In genomic region chr4:114947852-114948481, GRCm38 (mm10) we compare ENCODE assay signal across 28 mouse cellular contexts. TPM values are rescaled to one million over a fixed set of nuclear protein-coding genes. Genes with fewer than 3 reads are reported as not detected.
DNase-seq lines count a peak whose midpoint lies in the region; ATAC-seq lines count a peak whose summit lies in the region.
"Had no signal": no experiment of that assay in that cellular context is flagged by ENCODE, and none has a peak within 500 bp of the region (broad histone marks: within the 10 kb centered on the region; RNA-seq: fewer than 3 reads in every experiment).

No protein-coding gene starts in this region.

- H3K4me3 ChIP-seq in limb, embryonic 11.5 days (ENCODE audit: low read depth, low read length), result no peak overlapping the region
- H3K4me3 ChIP-seq in limb, embryonic 10.5 days, result no peak overlapping the region
- H3K4me3 ChIP-seq: forebrain, embryonic 15.5 days; hindbrain, embryonic 13.5 days; limb, embryonic 15.5 days; lung, embryonic 15.5 days; myocyte; neural tube, embryonic 12.5 days had no signal

- peaks cover 15% of the 10 kb centered on the region for H3K27me3 ChIP-seq in limb, embryonic 11.5 days (ENCODE audit: control insufficient read depth, insufficient read depth, low read length)
- peaks cover 66% of the 10 kb centered on the region for H3K27me3 ChIP-seq in limb, embryonic 10.5 days (ENCODE audit: low read depth, poor library complexity, severe bottlenecking)

- peak; percentile 14 for DNase-seq in adrenal gland, postnatal 14 days
- no peak for DNase-seq in adrenal gland, adult (ENCODE audit: inconsistent age in 2 of 2, low spot score in 1 of 2)
- DNase-seq in limb, embryonic 11.5 days (ENCODE audit: low spot score), result peak; percentile 14
- no peak for DNase-seq in limb, embryonic 10.5 days (ENCODE audit: low spot score)
- DNase-seq in thymus, postnatal 36 days, result no peak

- no peak for ATAC-seq in limb, embryonic 11.5 days (ENCODE audit: insufficient number of reproducible peaks, low FRiP score, low TSS enrichment, low read depth)
- peak; percentile 30 for ATAC-seq in CD4-positive, CD25-positive, alpha-beta regulatory T cell, adult 4 months
- ATAC-seq in granulocyte monocyte progenitor cell, adult 5-6 weeks (replicated peaks; ENCODE audit: poor library complexity, severe bottlenecking), result peak; percentile 12; the same call in 1 of the 2 replicates
- ATAC-seq in megakaryocyte progenitor cell, adult 5-6 weeks (replicated peaks; ENCODE audit: poor library complexity), result no peak

- no peaks in the 10 kb centered on the region for H3K36me3 ChIP-seq in limb, embryonic 11.5 days (ENCODE audit: control insufficient read depth, insufficient read depth, low read length)
- no peaks in the 10 kb centered on the region for H3K36me3 ChIP-seq in limb, embryonic 10.5 days
- H3K36me3 ChIP-seq: forebrain, embryonic 15.5 days; G1E; hindbrain, embryonic 13.5 days; limb, embryonic 15.5 days; lung, embryonic 15.5 days; neural tube, embryonic 12.5 days had no signal

- H3K9me3 ChIP-seq in limb, embryonic 11.5 days (ENCODE audit: control insufficient read depth, low read length), result no peaks in the 10 kb centered on the region
- H3K9me3 ChIP-seq in limb, embryonic 10.5 days (replicated peaks), result no peaks in the 10 kb centered on the region
- H3K9me3 ChIP-seq: forebrain, embryonic 15.5 days; G1E; hindbrain, embryonic 13.5 days; limb, embryonic 15.5 days; lung, embryonic 15.5 days; neural tube, embryonic 12.5 days had no signal

- H3K27ac ChIP-seq in limb, embryonic 11.5 days (replicated peaks; ENCODE audit: low read depth, low read length), result no peak overlapping the region
- H3K27ac ChIP-seq in limb, embryonic 10.5 days, result no peak overlapping the region
- H3K27ac ChIP-seq: forebrain, embryonic 15.5 days; hindbrain, embryonic 13.5 days; limb, embryonic 15.5 days; liver, embryonic 14.5 days; lung, embryonic 15.5 days; neural tube, embryonic 12.5 days had no signal

- no peak overlapping the region for H3K4me2 ChIP-seq in limb, embryonic 11.5 days (ENCODE audit: low read depth, severe bottlenecking)
- H3K4me2 ChIP-seq: forebrain, embryonic 15.5 days; hindbrain, embryonic 13.5 days; limb, embryonic 15.5 days; lung, embryonic 15.5 days; neural tube, embryonic 12.5 days had no signal

- no peak overlapping the region for H3K9ac ChIP-seq in limb, embryonic 11.5 days (ENCODE audit: low read length)
- H3K9ac ChIP-seq: forebrain, embryonic 15.5 days; hindbrain, embryonic 13.5 days; limb, embryonic 15.5 days; liver, embryonic 14.5 days; lung, embryonic 15.5 days; neural tube, embryonic 12.5 days had no signal

- WGBS in limb, embryonic 11.5 days, result 63% methylated on average over 7 of the region's 7 CpGs
- 74% methylated on average over 7 of the region's 7 CpGs for WGBS in limb, embryonic 10.5 days

- peaks cover 3% of the 10 kb centered on the region; the same call in 1 of the 2 replicates for H3K4me1 ChIP-seq in limb, embryonic 11.5 days (ENCODE audit: control insufficient read depth, insufficient read depth, low read length)
- peaks cover 22% of the 10 kb centered on the region for H3K4me1 ChIP-seq in limb, embryonic 10.5 days
- H3K4me1 ChIP-seq: hindbrain, embryonic 13.5 days; lung, embryonic 15.5 days; neural tube, embryonic 12.5 days had no signal

RNA-seq across cellular contexts. Expression of gene Foxe3, which starts 22.2 kb away (rescaled TPM):
- not detected in 2 replicates for total RNA-seq in adrenal gland, postnatal 14 days (2021)
- not detected in 2 replicates for polyA plus RNA-seq in limb, embryonic 11.5 days (2014; fragmentation: Nextera tagmentation; extraction: Ambion mirVana)
- not detected in 2 replicates for polyA plus RNA-seq in limb, embryonic 10.5 days (2016; fragmentation: Nextera tagmentation; extraction: Ambion mirVana)
- not detected for polyA plus RNA-seq in CD4-positive, CD25-positive, alpha-beta regulatory T cell, adult 4 months (2017; shearing (Covaris generic))
- not detected in 2 replicates for total RNA-seq in granulocyte monocyte progenitor cell, adult 5-6 weeks (2014; fragmentation: Nextera tagmentation)
- total RNA-seq in granulocyte monocyte progenitor cell, adult 5-6 weeks (2017), result not detected in 2 replicates
- total RNA-seq in megakaryocyte progenitor cell, adult 5-6 weeks (2015), result not detected in 2 replicates
- not detected in 2 replicates for total RNA-seq in megakaryocyte progenitor cell, adult 5-6 weeks (2017)
- total RNA-seq: adrenal gland, postnatal 25 days; G1E; gastrocnemius, adult 18-20 months; gastrocnemius, postnatal 36 days; heart, adult 8-10 months; heart, postnatal 36 days; left cerebral cortex, postnatal 25 days; megakaryocyte-erythroid progenitor cell, adult 5-6 weeks had no signal
- polyA plus RNA-seq: C2C12; forebrain, embryonic 15.5 days; G1E; heart, embryonic 16.5 days; hindbrain, embryonic 13.5 days; kidney, embryonic 14.5 days; limb, embryonic 15.5 days; liver, embryonic 14.5 days; lung, embryonic 15.5 days; myocyte; neural tube, embryonic 12.5 days; Patski; stomach, embryonic 16.5 days had no signal

RNA-seq across cellular contexts. Expression of gene Cmpk1, which starts 39.1 kb away (rescaled TPM):
- total RNA-seq in adrenal gland, postnatal 14 days (2021), result 103 and 104 TPM in 2 replicates
- polyA plus RNA-seq in limb, embryonic 11.5 days (2014; fragmentation: Nextera tagmentation; extraction: Ambion mirVana), result 83.6 and 87.4 TPM in 2 replicates
- 61.3 and 69.6 TPM in 2 replicates for polyA plus RNA-seq in limb, embryonic 10.5 days (2016; fragmentation: Nextera tagmentation; extraction: Ambion mirVana)
- 10 to 100 TPM; 43.9 to 64.6 TPM for polyA plus RNA-seq in CD4-positive, CD25-positive, alpha-beta regulatory T cell, adult 4 months (2017; shearing (Covaris generic))
- 68.3 and 74.7 TPM in 2 replicates for total RNA-seq in granulocyte monocyte progenitor cell, adult 5-6 weeks (2014; fragmentation: Nextera tagmentation)
- 183 and 233 TPM in 2 replicates for total RNA-seq in granulocyte monocyte progenitor cell, adult 5-6 weeks (2017)
- total RNA-seq in megakaryocyte progenitor cell, adult 5-6 weeks (2015), result 76.3 and 76.4 TPM in 2 replicates
- 145 and 167 TPM in 2 replicates for total RNA-seq in megakaryocyte progenitor cell, adult 5-6 weeks (2017)

RNA-seq across cellular contexts. Expression of gene Foxd2, which starts 39.3 kb away (rescaled TPM):
- total RNA-seq in adrenal gland, postnatal 14 days (2021), result 1.6 and 1.9 TPM in 2 replicates
- polyA plus RNA-seq in limb, embryonic 11.5 days (2014; fragmentation: Nextera tagmentation; extraction: Ambion mirVana), result 0.20 and 0.67 TPM in 2 replicates
- 0.81 and 1.1 TPM in 2 replicates for polyA plus RNA-seq in limb, embryonic 10.5 days (2016; fragmentation: Nextera tagmentation; extraction: Ambion mirVana)
- under 1 TPM in 1 of 2 experiments, not detected in 1; 0.16 TPM for polyA plus RNA-seq in CD4-positive, CD25-positive, alpha-beta regulatory T cell, adult 4 months (2017; shearing (Covaris generic))
- 0.32 and 1.0 TPM in 2 replicates for total RNA-seq in granulocyte monocyte progenitor cell, adult 5-6 weeks (2014; fragmentation: Nextera tagmentation)
- total RNA-seq in granulocyte monocyte progenitor cell, adult 5-6 weeks (2017), result 0.30 and 1.3 TPM in 2 replicates
- 0.12 and 0.29 TPM in 2 replicates for total RNA-seq in megakaryocyte progenitor cell, adult 5-6 weeks (2015)
- 0.27 TPM in 1 of 2 replicates, not detected in the other for total RNA-seq in megakaryocyte progenitor cell, adult 5-6 weeks (2017)
- polyA plus RNA-seq: heart, embryonic 16.5 days; stomach, embryonic 16.5 days had no signal

RNA-seq across cellular contexts. Expression of gene Stil, which starts 52.0 kb away (rescaled TPM):
- 1.9 and 2.3 TPM in 2 replicates for total RNA-seq in adrenal gland, postnatal 14 days (2021)
- 20.1 and 23.0 TPM in 2 replicates for polyA plus RNA-seq in limb, embryonic 11.5 days (2014; fragmentation: Nextera tagmentation; extraction: Ambion mirVana)
- 16.9 and 19.8 TPM in 2 replicates for polyA plus RNA-seq in limb, embryonic 10.5 days (2016; fragmentation: Nextera tagmentation; extraction: Ambion mirVana)
- 1 to 10 TPM; 2.0 TPM for polyA plus RNA-seq in CD4-positive, CD25-positive, alpha-beta regulatory T cell, adult 4 months (2017; shearing (Covaris generic))
- 20.3 and 20.4 TPM in 2 replicates for total RNA-seq in granulocyte monocyte progenitor cell, adult 5-6 weeks (2014; fragmentation: Nextera tagmentation)
- 18.4 and 21.7 TPM in 2 replicates for total RNA-seq in granulocyte monocyte progenitor cell, adult 5-6 weeks (2017)
- total RNA-seq in megakaryocyte progenitor cell, adult 5-6 weeks (2015), result 38.4 and 42.3 TPM in 2 replicates
- 13.2 and 13.6 TPM in 2 replicates for total RNA-seq in megakaryocyte progenitor cell, adult 5-6 weeks (2017)
- total RNA-seq: gastrocnemius, adult 18-20 months had no signal

Comparison
In these comparisons a context has a peak if more than half of its experiments do, and no peak if none do; other contexts are left out.
1. DNase-seq: peak in adrenal gland, postnatal 14 days (single experiment) and limb, embryonic 11.5 days (single experiment); none in adrenal gland, adult (0 of 2), limb, embryonic 10.5 days (single experiment) and thymus, postnatal 36 days (0 of 2).
2. ATAC-seq: peak in CD4-positive, CD25-positive, alpha-beta regulatory T cell, adult 4 months (single experiment) and granulocyte monocyte progenitor cell, adult 5-6 weeks (single experiment); none in limb, embryonic 11.5 days (single experiment) and megakaryocyte progenitor cell, adult 5-6 weeks (single experiment).